Mouse (Mus musculus) brown adipose tissue, adult 24 weeks (tissue): ENCODE measurements at regions not wholly inside any gene's neighbourhood (a gene's known extent, or its start where the extent isn't known, plus 50 kb on each side); places are given as distances from the start of the nearest gene placed in this dataset.

ENCODE experiments used
- H3K27ac ChIP-seq: fragments of 200-500 bp; replicated peaks from 2 replicates; pipeline ENCODE4 v1.5.1; 2012; ENCODE audit warnings: low read depth, mild to moderate bottlenecking, low read length
- H3K4me1 ChIP-seq: fragments of 200-500 bp; 2 replicates; pipeline ENCODE4 v1.6.1; 2012; ENCODE audit warnings: low read length, mixed read lengths; ENCODE audit not compliant: control insufficient read depth, insufficient read depth, insufficient read length
- H3K4me3 ChIP-seq: fragments of 200-500 bp; 2 replicates; pipeline ENCODE4 v1.5.1; 2012; ENCODE audit warnings: low read depth, mild to moderate bottlenecking, low read length, moderate library complexity; ENCODE audit not compliant: insufficient read depth

- H3K4me3 ChIP-seq = no peak overlapping the region
- H3K27ac ChIP-seq = 0 out of 2 replicates have a peak overlapping the region, but pooled peaks have one; percentile 15
- no peaks in the 10 kb centered on the region for H3K4me1 ChIP-seq
Observed at GRCm38 (mm10) chr2:51467027-51467694, 160.2 kb upstream of the Tas2r134 start.

- no peak overlapping the region for H3K27ac ChIP-seq
- H3K4me1 ChIP-seq = no peaks in the 10 kb centered on the region
- no peak overlapping the region for H3K4me3 ChIP-seq
Observed at GRCm38 (mm10) chr2:51466003-51466402, 161.3 kb upstream of the Tas2r134 start.

GRCm38 (mm10) chr2:51465576-51465975 lies 161.7 kb upstream of the Tas2r134 start:
- H3K4me3 ChIP-seq = no peak overlapping the region
- no peak overlapping the region for H3K27ac ChIP-seq

GRCm38 (mm10) chr2:51464356-51464755 lies 163.0 kb upstream of the Tas2r134 start:
- no peak overlapping the region for H3K4me3 ChIP-seq
- no peak overlapping the region for H3K27ac ChIP-seq
- no peaks in the 10 kb centered on the region for H3K4me1 ChIP-seq

More at GRCm38 (mm10) chr2:51465576-51465975, 161.7 kb upstream of the Tas2r134 start:
- no peaks in the 10 kb centered on the region for H3K4me1 ChIP-seq

DNA sequence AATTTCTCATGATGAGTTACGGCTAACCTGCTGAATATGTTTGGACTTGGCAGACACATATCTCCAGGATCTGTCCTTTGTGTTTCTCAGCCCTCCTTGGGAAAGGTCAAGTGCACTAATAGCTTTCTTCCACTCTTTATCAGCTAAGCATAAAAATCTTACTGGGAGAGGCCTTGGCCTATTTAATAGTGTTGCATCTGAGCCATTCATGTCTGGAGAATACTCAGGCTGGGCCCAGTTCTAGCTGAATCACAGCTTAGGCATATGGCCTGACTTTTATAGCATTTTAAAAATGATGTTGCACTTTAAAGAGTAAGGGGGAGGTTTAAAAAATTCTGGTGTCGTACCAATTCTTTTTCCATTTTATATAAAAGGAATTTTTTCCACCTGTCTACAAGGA lies 166.4 kb upstream of the Tas2r134 start:
- no peak overlapping the region for H3K4me3 ChIP-seq
- no peaks in the 10 kb centered on the region for H3K4me1 ChIP-seq
- no peak overlapping the region for H3K27ac ChIP-seq

DNA sequence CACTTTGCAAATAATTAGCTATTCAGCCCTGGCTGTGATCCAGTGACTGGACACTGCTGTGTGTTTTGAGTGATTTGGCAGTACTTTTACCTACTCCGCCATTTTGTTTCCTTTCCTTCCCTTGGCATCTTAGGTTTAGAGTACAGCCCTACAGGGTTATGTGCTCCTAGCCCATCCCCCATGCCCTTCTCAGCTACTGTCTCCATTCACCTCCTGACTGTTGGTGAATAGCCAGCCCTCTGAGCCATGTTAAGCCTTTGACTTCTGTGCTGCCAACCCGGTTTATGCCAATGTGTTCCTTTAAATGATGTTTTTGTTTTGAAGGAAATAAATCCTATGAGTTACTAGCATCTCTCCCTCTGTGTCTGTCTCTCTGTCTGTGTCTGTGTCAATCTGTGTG lies 167.8 kb upstream of the Tas2r134 start:
- Histone ChIP-seq H3K4me1 (no peaks in the 10 kb centered on the region), H3K4me3 (no peak overlapping the region)

GRCm38 (mm10) chr2:51457717-51458116 lies 169.6 kb upstream of the Tas2r134 start:
- no peaks in the 10 kb centered on the region for H3K4me1 ChIP-seq
- no peak overlapping the region for H3K4me3 ChIP-seq
- no peak overlapping the region for H3K27ac ChIP-seq

More for the DNA sequence above, 167.8 kb upstream of the Tas2r134 start:
- no peak overlapping the region for H3K27ac ChIP-seq

- H3K27ac ChIP-seq = no peak overlapping the region
- no peak overlapping the region for H3K4me3 ChIP-seq
- H3K4me1 ChIP-seq = no peaks in the 10 kb centered on the region
Observed at GRCm38 (mm10) chr2:51452816-51453215, 174.5 kb upstream of the Tas2r134 start.

- H3K27ac ChIP-seq = no peak overlapping the region
- H3K4me1 ChIP-seq = no peaks in the 10 kb centered on the region
- H3K4me3 ChIP-seq = no peak overlapping the region
Observed at GRCm38 (mm10) chr2:51448121-51448520, 179.2 kb upstream of the Tas2r134 start.

GRCm38 (mm10) chr2:51447616-51448015 lies 179.7 kb upstream of the Tas2r134 start:
- H3K4me1 ChIP-seq = no peaks in the 10 kb centered on the region
- no peak overlapping the region for H3K4me3 ChIP-seq
- no peak overlapping the region for H3K27ac ChIP-seq

DNA sequence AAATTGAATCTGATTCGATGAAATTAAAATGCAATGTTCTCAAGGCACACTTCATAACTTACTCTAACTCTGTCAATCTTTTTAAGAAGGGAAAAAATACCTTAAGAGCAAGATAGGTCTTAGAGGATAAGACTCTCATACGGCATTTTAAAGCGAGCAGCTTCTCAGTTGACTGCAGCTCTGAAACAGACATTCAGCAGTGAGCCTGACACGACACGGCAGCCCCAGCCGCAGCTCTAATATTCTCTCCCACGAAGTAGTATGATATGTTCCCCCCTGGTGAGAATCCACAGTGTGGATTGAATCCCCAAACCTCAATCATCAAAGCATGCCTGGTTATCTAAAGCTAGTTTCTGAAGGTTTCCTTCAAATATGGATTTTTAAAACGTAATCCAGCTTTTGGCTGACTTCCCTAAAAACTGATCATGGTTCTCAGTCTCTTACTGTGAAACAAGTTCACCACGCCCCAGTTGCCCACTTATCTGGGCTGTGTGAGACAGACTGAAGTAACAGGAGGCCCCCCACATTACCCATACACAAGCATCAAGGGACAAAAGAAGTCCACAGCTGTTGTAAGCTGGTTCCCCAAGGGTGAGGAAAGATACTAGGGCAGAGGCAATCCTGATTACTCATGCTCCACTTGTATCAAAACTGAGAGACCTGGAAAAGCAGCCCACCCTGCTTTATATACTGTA lies 182.8 kb upstream of the Tas2r134 start:
- H3K4me1 ChIP-seq = no peaks in the 10 kb centered on the region; the same call in 1 of the 2 replicates
- no peak overlapping the region for H3K27ac ChIP-seq
- no peak overlapping the region for H3K4me3 ChIP-seq

- no peak overlapping the region for H3K27ac ChIP-seq
- H3K4me3 ChIP-seq = no peak overlapping the region
- no peaks in the 10 kb centered on the region; the same call in 1 of the 2 replicates for H3K4me1 ChIP-seq
Observed at GRCm38 (mm10) chr2:51443946-51444345, 183.4 kb upstream of the Tas2r134 start.

GRCm38 (mm10) chr2:51439047-51439446 lies 188.3 kb upstream of the Tas2r134 start:
- Histone ChIP-seq H3K4me3 (no peak overlapping the region), H3K27ac (no peak overlapping the region), H3K4me1 (no peaks in the 10 kb centered on the region; the same call in 1 of the 2 replicates)

- Histone ChIP-seq H3K4me1 (no peaks in the 10 kb centered on the region; the same call in 1 of the 2 replicates), H3K27ac (no peak overlapping the region), H3K4me3 (no peak overlapping the region)
Observed at GRCm38 (mm10) chr2:51436590-51436989, 190.7 kb upstream of the Tas2r134 start.

DNA sequence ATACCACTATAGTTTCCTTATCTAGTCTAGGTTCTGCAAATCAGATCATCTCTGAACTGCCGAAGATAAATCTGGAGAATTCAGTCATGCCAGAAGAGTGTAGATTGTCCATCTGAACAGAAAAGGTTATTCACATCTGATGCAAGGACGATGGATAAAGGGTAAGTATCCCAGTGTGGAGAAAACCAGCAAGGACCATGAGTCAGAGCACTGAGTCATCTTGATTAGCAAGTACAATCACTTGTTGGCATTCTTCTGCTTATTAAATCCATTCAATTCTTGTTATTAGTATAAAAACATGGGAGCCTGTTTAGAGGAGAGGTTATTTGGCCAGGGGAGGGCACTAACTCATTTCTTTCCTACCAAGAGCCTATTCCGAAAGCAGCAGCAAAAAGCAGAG lies 195.7 kb upstream of the Tas2r134 start:
- no peak overlapping the region for H3K27ac ChIP-seq
- H3K4me3 ChIP-seq = no peak overlapping the region
- no peaks in the 10 kb centered on the region for H3K4me1 ChIP-seq

DNA sequence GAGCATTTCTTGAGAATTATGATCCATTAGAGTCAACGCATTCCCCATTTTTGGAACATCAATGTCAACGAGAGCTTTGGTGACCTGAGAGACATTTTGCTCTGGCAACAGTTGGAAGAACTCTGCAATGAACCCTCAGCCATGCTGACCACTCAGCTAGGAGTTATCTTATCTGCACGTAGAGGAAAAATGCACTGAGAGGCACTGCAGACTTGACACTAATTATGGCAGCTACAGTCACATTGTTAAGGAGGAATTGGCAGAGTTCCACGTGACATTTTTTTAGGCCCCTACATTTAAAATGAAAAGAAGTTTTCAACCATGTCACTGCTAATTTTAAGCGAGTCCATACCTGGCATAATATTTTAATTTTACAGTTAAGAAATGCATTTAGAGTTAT lies 197.6 kb upstream of the Tas2r134 start:
- no peak overlapping the region for H3K4me3 ChIP-seq
- H3K4me1 ChIP-seq = no peaks in the 10 kb centered on the region
- no peak overlapping the region for H3K27ac ChIP-seq
